Mouse (Mus musculus) right cerebral cortex, postnatal 4 days (tissue): ENCODE data around the gene Leo1.
"Not testable (repeated sequence)": the region's sequence is repeated elsewhere in the genome, so short reads cannot be mapped to it uniquely, and the experiment has no call there.

Source experiments
- DNase-seq: peaks from one replicate; pipeline ENCODE4 v3.0.0-alpha.2; 2022

Leo1 gene

DNA sequence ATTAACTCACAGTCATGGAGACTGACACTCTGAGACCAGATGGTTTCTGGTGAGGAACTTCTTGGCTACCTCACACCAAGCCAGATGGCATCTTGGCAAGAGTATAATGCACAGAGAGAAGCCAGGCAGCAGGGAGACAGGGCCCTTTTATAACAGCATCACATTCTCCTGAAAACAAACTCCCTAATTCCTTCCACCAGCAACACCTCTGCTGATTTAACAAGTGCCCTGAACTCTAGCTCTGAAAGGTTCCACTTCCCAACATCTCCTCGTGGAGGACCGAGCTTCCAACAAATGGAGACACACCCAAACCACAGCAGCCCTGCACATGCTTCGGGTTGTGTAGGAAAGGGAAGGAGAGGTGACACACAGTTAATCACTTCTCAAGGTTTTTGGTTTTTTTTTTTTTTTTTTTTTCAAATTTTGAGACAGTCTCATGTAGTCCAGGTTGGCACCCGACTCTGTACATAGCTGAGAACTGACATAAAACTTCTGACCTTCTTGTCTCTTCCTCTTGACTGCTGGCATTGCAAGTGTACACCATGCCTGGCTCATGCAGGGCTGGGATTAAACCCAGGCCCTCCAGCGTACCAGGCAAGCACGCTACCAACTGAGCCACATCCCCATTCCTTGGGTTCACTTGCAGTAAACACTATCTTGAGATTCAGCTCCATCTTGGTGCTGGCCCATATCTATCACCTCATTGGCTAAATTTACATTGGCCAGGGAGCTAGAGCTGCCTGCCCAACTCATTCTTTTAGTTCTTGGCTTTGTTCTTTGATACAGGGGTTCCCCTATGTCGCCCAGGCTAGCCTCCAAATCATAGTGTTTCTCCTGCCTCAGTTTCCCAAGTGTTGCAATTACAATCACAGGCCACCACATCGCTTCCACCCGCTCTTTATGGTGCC is 13.7 kb upstream of the Leo1 start:
- no peak for DNase-seq

DNA sequence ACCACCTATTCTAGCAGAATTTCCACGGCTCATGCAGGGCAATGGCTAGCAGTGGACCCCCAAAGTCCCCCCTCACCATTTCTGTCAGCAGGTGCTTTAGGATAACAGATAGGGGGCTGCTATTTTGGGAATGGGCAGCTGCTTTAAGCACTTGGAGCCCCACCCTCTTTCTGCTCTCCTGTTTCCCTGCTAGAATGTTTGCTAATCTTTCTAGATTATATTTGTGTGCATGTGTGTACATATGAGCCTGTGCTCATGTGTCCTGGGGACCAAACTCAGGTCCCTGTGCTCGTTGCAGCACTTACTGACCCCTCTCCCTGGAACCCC is 13.1 kb upstream of the Leo1 start:
- no peak for DNase-seq

DNA sequence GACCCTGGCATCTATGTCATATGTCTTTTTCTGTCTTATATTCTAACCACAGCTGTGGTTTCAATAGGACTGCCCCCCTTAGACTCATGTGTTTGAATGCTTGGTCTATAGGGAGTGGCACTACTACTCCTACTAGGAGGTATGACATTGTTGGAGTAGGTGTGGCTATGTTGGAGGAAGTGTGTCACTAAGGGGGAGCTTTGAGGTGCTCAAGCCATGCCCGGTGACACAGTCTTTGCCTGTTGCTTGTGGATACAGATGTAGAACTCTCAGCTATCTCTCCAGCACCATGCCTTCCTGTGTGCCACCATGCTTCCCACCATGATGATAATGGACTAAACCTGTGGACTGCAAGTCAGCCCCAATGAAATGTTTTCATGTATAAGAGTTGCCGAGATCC is 12.3 kb upstream of the Leo1 start:
- no peak for DNase-seq

DNA sequence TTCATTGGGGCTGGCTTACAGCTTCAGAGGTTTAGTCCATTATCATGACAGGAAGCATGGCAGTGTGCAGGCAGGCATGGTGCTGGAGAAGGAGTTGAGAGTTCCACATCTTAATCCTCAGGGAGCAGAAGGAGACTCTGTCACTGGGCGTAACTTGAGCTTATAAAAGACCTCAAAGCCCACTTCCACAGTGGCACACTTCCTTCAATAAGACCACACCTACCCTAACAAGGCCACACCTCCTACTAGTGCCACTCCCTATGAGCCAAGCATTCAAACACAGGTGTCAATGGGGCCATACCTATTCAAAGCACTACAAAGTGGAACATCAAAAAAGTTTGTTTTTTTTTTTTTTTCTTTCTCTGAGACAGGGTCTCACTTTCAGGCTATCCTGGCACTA is 11.7 kb upstream of the Leo1 start:
- no peak for DNase-seq

DNA sequence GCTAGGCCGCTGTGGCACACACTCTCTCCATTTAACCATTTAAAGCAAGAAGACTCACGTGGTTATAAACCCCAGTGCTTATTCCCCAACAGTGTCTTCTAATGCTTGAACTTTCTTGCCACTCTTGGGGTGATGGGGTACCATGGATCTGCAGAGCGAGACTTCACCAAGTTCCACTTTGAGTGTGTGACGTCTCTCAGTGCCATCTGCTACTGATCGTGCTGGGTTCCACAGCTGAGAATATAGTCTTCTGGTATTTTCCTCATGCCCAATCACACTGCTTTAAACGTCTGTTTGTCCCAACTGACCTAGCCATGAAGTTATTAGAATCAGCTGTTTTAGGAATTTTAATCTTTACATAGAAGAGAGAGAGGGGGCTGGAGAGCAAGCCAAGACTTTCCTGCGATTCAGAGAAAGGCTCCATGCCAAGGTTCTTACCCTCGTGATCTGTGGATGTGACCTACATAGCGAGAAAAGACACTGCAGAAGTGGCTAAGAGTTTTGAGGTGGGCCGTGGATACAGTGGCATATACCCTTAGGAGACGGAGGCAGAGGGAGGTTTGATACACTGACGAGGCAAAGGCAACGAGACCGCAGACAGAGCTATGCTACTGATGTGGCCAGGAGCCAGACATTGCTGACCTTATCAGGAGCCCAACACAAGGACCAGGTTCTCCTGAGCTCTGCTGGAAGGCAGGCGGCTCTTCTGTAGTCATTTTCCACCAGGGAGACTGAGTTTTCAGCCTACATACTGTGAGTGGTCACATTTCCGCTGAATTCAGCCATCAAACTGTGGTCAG is 10.3 kb upstream of the Leo1 start:
- DNase-seq: no peak

DNA sequence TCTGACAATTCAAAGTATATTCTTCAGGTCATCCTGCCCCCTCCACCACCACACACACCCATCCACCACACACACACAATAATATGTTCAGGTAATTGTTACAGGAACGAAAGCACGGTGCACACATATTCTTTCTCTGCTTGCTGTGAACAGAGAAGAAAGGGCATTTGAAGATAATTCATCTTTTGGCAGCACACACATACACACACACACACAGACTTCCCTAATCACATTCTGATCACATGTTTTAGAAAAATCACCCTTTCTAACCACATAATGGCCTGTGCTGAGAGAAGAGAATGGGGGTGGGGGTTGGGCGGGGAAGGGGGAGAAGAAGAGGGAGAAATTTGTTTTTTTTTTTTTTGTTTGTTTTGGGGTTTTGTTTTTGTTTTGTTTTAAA is 8.6 kb upstream of the Leo1 start:
- DNase-seq: no peak

DNA sequence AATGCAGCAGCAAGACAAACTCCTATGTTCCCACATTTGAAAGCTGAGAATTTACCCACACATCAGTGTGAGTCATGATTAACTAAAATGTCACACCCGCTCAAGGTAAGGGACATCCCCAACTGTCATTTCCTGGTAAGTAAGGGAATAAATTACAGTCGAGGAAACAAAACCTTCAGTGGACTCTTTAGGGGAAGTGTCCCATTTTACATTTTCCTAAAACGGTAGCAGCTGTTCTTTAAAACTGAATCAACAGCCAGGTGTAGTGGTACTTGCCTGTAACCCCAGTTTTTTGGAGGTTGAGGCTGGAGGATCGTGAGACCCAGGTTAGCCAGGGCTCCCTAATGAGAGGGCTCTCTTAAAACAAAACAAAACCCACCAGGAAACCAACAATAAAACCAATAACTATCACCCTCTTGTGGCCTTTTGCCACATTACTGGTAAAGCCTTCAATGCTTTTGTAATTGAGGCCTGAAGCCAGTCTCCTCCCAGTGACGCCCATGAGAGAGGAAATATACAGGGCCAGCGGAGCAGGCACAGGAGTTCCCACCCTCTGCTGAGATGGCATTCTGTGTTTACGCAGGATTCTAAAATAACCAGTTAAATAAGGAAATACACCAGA is 7.0 kb upstream of the Leo1 start:
- DNase-seq: no peak

DNA sequence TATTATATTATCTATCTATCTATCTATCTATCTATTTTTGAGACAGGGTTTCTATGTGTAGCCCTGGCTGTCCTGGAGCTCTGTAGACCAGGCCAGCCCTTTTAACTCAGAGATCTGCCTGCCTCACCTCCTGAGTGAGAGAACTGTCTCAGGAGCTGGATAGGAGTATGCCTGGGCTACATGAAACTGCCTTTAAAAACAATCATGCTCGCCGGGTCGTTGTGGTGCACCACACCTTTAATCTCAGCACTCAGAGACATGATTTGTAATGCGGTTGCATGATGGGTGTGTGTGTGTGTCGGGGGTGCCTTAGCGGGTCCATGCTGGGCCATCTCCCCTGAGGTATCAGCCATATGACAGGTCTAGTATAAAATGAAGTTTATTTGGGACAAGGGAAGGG is 6.5 kb upstream of the Leo1 start:
- DNase-seq: no peak

DNA sequence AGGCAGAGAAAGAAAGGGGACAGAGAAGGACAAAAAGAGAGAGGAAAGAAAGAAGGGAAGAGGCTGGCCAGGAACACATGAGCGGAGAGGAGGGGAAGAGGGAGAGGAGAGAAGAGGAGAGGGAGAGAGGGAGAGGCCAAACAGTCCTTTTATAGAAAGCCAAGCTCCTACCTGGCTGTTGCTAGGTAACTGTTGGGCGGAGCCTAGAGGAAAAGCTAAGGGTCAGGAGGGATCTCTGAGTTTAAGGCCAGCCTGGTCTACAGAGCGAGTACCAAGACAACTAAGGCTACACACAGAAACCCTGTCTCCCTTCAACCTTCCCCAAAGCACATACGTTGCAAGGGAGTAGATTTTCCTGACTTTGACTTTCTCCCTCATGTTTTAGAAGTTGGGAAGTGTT is 6.0 kb upstream of the Leo1 start:
- DNase-seq: no peak

DNA sequence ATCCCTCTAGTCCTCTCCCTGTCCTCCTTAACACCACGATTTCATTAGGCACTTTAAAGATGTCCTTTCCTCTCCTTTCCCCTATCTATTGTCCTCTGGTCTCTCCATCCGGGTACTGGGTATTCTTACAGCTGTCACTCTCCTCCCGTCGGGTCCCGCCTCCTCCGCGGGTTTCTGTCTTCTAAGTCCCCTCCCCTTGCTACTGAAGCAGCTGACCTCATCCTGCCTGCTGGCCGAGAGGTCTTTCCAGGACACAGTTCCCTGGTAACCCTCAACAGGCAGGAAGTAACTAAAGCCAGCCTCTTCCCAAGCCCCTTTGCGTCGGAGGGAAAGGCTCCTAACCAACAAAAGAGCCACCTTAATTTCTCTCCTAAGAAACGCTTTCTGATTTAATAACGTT is 5.4 kb upstream of the Leo1 start:
- DNase-seq: peak; percentile 21

DNA sequence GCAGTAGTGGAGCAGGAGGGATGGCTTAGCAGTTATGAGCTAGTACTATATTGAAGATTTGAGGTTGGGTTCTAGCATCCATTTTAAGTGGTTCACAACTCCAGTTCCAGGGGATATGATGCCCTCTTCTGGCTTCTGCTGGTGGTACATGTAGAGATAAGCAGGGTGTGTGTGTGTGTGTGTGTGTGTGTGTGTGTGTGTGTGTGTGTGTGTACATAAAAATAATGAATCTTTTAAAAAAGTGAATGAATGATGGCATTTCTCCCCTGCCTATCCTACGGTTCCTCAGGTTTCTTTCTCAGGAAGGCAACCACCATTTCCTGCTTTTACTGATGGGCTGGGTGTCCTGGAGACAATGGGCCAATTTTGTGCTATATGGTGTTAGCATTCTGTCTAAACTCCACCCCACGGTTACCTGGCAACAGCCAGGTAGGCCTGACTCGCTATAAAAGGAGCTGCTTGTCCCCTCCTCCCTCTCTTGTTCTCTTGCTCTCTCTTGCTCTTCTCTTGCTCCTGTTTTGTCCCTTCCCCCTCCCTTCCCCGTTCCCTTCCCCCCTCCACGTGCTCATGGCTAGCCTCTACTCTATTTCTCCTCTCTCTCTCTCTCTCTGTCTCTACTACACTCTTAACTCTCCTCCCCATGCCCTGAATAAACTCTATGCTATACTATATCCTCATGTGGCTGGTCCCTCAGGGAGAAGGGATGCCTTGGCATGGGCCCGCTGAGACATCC is 3.5 kb upstream of the Leo1 start:
- DNase-seq: no peak

DNA sequence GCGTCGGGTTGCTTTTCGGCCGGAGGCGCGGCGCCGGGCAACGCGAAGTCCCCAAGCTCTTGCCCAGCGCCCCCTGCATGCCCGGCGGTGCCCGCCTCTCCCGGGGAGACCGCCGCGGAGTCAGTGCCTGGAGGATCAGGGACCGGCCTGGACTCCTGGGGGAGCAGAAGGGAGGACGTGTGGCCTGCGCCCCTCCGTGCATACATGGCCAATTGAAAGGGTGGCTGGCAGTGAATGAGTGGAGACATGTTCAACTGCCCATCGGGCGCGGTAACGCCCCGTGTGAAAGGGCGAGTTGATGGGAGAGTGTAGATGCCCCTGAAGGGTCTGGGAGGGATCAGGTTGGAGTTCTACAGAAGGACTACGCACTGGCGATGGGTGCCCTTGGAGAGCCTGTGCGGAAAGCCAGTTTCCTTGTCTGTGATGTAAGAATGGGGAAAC is 387 bp downstream of the Leo1 start:
- DNase-seq: no peak

DNA sequence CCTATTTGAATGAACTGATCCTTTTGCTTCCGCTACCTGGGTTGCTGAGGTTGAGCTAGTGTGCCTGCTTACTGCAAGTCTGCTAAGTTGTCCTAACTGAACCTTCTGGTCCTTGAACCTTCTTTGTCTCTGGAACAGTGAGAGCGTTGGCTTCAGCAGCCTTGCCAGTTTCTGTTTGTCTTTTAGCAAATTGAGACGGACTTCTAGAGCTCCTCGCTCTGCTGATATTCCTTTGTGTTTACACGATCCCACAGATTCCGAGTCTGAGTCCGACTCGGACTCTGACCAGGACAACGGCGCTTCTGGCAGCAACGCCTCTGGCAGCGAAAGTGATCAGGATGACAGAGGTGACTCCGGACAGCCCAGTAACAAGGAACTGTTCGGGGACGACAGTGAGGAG is 3.7 kb downstream of the Leo1 start:
- DNase-seq: no peak

DNA sequence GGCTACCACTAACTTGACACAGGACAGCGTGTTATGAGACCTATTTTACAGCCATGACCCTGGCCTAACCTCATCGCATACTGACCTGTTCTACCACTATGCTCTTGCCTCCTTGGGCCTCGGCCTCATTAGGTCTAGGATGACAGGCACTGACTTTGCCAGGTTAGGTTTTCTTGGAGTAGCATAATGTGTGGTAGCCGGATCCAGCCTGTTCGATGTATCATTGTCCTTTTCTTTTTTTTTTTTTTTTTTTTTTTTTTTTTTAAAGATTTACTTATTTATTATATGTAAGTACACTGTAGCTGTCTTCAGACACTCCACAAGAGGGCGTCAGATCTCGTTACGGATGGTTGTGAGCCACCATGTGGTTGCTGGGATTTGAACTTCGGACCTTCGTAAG is 5.2 kb downstream of the Leo1 start:
- not testable (repeated sequence) for DNase-seq

DNA sequence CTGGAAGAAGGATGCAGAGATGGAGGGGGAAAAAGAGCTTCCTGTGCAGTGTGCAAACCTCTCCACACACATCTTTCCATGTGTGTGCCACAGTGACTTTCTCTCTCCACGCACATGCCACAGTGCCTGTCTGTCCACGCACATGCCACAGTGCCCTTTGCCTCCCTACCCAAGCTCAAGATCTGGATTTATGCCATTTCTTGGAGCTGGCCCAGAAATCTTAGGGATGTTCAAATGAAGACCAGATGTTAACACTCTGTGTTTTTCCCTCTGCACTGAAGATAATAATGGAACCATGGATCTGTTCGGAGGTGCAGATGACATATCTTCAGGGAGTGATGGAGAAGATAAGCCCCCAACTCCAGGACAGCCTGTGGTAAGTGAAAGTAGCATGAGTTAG is 6.7 kb downstream of the Leo1 start:
- no peak for DNase-seq

DNA sequence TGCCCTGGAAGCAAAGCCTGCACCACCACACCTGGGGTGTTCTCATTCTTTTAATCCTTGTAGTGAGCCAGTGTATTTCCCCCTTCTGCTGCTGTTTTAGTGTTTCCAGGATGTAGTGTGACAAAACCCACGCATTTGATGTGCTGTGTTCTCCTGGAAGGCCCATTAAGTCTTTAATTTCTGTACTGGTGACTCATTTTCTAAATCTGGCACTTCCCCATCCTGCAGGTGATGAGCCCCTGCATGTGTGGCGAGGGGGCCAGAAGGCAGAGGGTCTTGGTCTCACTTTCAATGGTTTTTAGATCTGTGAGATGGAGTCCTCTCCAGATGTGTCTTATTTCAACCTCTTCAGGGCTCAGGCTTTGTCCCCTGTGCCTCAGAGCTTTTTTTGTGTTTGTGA is 12.7 kb downstream of the Leo1 start:
- DNase-seq: no peak

DNA sequence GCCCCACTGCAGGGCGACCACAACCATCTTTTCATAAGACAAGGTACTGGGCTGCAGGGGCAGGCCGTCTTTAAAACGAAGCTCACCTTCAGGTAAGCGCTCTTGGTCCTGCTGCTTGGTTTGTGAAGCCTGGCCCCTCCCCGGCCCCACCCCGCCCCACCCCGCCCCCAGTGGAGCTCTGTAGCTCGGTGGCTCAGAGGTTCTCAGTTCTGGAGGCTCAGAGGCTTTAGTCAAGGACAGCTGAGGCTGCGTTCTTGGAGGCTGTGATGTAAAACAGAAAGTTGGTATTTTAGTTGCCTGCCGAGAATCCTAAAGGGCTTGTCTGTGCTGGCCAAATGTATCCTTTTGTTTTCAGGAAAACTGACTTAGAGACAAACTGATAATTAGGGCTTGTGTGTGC is 14.4 kb downstream of the Leo1 start:
- no peak for DNase-seq

DNA sequence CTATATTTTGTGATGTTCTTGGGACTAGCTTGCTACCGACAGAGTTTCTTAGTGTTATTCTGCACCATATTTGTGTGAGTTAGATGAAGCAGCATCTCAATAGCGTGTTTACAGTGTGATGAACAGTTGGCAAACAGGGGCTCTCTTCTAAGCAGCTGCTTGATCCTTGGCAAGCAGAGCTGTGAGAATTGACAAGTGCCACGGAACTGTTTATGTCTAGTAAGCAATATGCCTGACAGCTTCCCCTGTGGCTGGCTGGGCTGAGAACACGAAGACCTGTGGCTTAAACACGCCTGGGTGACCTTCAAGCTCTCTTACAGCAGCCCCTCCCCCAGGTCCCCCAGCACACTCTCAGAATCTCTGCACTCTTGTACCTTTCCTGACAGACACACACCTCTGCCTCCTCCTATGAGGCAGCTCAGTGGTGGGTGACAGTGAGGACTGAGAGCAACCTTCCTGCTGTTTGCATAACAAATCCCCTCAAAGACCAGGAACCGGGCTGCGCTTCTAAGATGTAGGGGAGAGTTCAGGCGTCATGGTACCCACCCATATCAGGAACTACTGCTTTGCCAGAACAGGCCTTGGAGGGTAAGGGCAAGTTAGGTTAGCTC is 21.8 kb downstream of the Leo1 start:
- no peak for DNase-seq

DNA sequence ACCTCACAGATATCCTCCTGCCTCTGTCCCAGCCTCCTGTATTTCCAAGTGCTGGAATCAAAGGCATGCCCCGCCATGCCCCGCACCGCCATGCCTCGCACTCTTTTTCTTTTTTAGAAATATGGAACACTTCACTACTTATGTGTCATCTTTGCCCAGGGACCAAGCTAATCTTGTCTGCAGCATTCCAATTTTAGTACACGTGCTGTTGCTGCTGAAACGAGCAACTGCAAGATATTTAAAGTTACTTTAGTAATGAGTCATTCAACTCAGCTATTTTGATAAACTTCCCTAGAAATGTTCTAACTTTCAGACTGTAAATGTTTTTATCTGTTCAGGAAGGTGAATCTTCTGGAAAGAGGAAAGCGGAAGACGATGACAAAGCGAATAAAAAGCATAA is 24.5 kb downstream of the Leo1 start:
- DNase-seq: no peak

DNA sequence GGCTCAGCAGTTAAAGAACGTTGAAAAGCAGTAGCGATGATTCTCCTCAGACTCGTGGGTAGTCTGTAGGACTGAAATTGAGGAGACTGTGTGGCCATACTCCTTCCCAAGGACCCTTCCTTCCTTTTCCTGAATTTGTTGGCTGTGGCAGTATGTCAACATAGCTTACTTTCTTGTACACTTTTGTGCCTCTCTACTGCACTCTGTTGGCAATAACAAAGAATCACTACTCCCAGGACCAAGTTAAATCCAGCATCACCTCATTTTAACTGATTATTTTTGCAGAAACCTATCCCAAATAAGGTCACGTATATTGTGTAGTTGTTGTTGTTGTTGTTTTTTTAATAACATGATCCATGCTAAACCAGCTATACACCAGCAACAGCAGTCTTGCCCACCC is 25.3 kb downstream of the Leo1 start:
- no peak for DNase-seq

DNA sequence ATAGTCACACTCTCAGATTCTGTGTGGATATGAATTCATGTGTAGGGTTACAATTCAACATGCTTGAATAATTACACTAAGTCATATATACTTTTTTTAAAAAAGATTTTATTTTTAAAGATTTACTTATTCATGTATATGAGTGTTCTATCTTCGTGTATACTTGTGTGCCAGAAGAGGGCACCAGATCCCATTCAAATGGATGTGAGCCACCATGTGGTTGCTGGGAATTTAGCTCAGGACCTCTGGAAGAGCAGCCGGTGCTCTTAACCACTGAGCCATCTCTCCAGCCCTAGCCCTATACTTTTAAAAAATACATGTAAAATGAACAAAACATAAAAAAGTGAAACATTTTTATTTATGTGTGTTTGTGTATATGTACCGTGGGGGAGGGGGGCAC is 26.3 kb downstream of the Leo1 start:
- DNase-seq: no peak

DNA sequence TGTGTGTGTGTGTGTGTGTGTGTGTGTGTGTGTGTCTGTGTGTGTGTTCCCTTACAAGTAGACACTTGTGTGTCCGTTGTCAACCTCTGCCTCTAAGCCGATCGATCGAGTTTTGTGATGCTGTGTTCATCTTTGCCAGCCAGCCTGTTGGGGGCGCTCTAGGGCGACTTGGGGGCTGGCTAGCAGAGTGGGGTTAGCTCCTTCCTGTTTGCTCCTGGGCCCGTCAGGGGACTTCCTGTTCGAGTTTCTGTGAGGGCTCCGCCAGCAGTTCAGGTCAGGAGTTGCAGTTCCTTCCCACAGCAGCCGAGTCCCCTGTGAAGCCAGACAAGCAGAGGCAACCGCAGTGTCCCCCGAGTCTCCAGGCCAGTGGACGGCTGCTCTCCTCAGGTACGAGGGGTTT is 27.0 kb downstream of the Leo1 start:
- no peak for DNase-seq

DNA sequence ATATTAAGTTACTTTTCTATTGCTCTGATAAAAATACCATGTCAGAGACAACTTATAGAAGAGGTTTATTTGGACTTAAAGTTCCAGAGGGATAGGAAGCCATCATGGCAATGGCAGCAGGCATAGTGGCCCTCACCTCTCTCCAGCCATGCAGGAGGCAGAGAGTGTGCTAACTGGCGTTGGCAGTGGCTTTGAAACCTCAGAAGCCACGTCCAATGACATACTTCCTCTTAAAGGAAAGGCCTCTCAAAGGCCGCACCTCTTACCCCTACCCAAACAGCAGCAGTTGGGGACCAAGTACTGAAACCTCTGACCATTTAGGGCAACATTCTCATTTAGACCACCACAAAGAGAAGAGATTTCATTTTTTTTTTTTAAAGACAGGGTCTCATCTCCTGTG is 35.9 kb downstream of the Leo1 start:
- DNase-seq: no peak
